Mouse (Mus musculus) midbrain, embryonic 10.5 days (tissue): ENCODE data around the gene Asprv1. TPM values are rescaled to one million over a fixed set of nuclear protein-coding genes. Genes with fewer than 3 reads are reported as not detected.

Source experiments
- DNase-seq: peaks from one replicate; pipeline ENCODE4 v3.0.0-alpha.2; 2017; ENCODE audit warnings: low spot score
- H3K27ac ChIP-seq: fragments of 300-500 bp; sonication (generic); replicated peaks from 2 replicates; pipeline ENCODE4 v1.5.1; 2016; ENCODE audit warnings: mild to moderate bottlenecking
- H3K27me3 ChIP-seq: fragments of 300-500 bp; sonication (generic); 2 replicates; pipeline ENCODE4 v1.6.1; 2016; ENCODE audit warnings: low read depth, mild to moderate bottlenecking; ENCODE audit not compliant: poor library complexity, severe bottlenecking
- H3K36me3 ChIP-seq: fragments of 300-500 bp; sonication (generic); 2 replicates; pipeline ENCODE4 v1.6.1; 2016; ENCODE audit warnings: mild to moderate bottlenecking, moderate library complexity
- H3K4me1 ChIP-seq: fragments of 300-500 bp; sonication (generic); 2 replicates; pipeline ENCODE4 v1.6.1; 2016
- H3K4me3 ChIP-seq: fragments of 300-500 bp; sonication (generic); 2 replicates; pipeline ENCODE4 v1.5.1; 2016; ENCODE audit warnings: mild to moderate bottlenecking, moderate library complexity
- H3K9me3 ChIP-seq: fragments of 300-500 bp; sonication (generic); replicated peaks from 2 replicates; pipeline ENCODE4 v1.6.1; 2016; ENCODE audit warnings: mild to moderate bottlenecking
- WGBS: fragments of 180-500 bp; shearing (Covaris S2); methylation state at CpG from one replicate; pipeline ENCODE4 v1.1.7; 2016; 5-methylcytosine and 5-hydroxymethylcytosine counted together
- polyA plus RNA-seq: library from polyadenylated mRNA; unstranded; fragments of >200 nt; fragmentation: Nextera tagmentation; extraction: Ambion mirVana; gene quantifications from 2 replicates; pipeline ENCODE4 v1.2.1, GENCODE M21; 2016

Asprv1 gene
- polyA plus RNA-seq, 1 experiment from 2014 or later, result 0.25 TPM

GRCm38 (mm10) chr6:86636495-86636894, 8.5 kb downstream of the Asprv1 start:
- 85% methylated on average over 2 of the region's 2 CpGs for WGBS
- no peak for DNase-seq
- Histone ChIP-seq H3K4me3 (no peak overlapping the region), H3K27me3 (no peaks in the 10 kb centered on the region), H3K9me3 (no peaks in the 10 kb centered on the region), H3K36me3 (no peaks in the 10 kb centered on the region), H3K27ac (no peak overlapping the region), H3K4me1 (no peaks in the 10 kb centered on the region)

GRCm38 (mm10) chr6:86637171-86637835, 9.3 kb downstream of the Asprv1 start:
- Histone ChIP-seq H3K9me3 (no peaks in the 10 kb centered on the region), H3K4me3 (no peak overlapping the region), H3K27ac (no peak overlapping the region), H3K4me1 (no peaks in the 10 kb centered on the region), H3K27me3 (no peaks in the 10 kb centered on the region), H3K36me3 (no peaks in the 10 kb centered on the region)
- 77% methylated on average over 4 of the region's 4 CpGs for WGBS
- no peak for DNase-seq

- no peak for DNase-seq
- Histone ChIP-seq H3K27me3 (no peaks in the 10 kb centered on the region), H3K27ac (no peak overlapping the region), H3K4me3 (no peak overlapping the region), H3K36me3 (no peaks in the 10 kb centered on the region), H3K4me1 (no peaks in the 10 kb centered on the region), H3K9me3 (no peaks in the 10 kb centered on the region)
- 78% methylated on average over 2 of the region's 2 CpGs for WGBS
Measured at GRCm38 (mm10) chr6:86637860-86638259, 9.9 kb downstream of the Asprv1 start.

- H3K4me1 ChIP-seq, result no peaks in the 10 kb centered on the region
- 35% methylated on average over 2 of the region's 2 CpGs for WGBS
- DNase-seq, result no peak
- no peak overlapping the region for H3K27ac ChIP-seq
- H3K27me3 ChIP-seq, result no peaks in the 10 kb centered on the region
- no peaks in the 10 kb centered on the region for H3K9me3 ChIP-seq
- H3K36me3 ChIP-seq, result no peaks in the 10 kb centered on the region
- H3K4me3 ChIP-seq, result no peak overlapping the region
Measured at GRCm38 (mm10) chr6:86638434-86638833, 10.5 kb downstream of the Asprv1 start.

GRCm38 (mm10) chr6:86639180-86640160, 11.5 kb downstream of the Asprv1 start:
- Histone ChIP-seq H3K4me1 (no peaks in the 10 kb centered on the region), H3K27me3 (no peaks in the 10 kb centered on the region), H3K4me3 (no peak overlapping the region), H3K27ac (no peak overlapping the region), H3K9me3 (no peaks in the 10 kb centered on the region), H3K36me3 (no peaks in the 10 kb centered on the region)
- no peak for DNase-seq
- 82% methylated on average over 18 of the region's 18 CpGs for WGBS

GRCm38 (mm10) chr6:86640161-86640560, 12.2 kb downstream of the Asprv1 start:
- H3K27me3 ChIP-seq, result no peaks in the 10 kb centered on the region
- no peak for DNase-seq
- no peaks in the 10 kb centered on the region for H3K9me3 ChIP-seq
- no peak overlapping the region for H3K27ac ChIP-seq
- H3K4me1 ChIP-seq, result no peaks in the 10 kb centered on the region
- no peak overlapping the region for H3K4me3 ChIP-seq
- 72% methylated on average over 3 of the region's 3 CpGs for whole genome bisulfite sequencing
- no peaks in the 10 kb centered on the region for H3K36me3 ChIP-seq

GRCm38 (mm10) chr6:86640776-86641175, 12.8 kb downstream of the Asprv1 start:
- Histone ChIP-seq H3K27ac (no peak overlapping the region), H3K9me3 (no peaks in the 10 kb centered on the region), H3K36me3 (no peaks in the 10 kb centered on the region), H3K4me3 (no peak overlapping the region), H3K4me1 (no peaks in the 10 kb centered on the region), H3K27me3 (no peaks in the 10 kb centered on the region)
- WGBS, result 88% methylated on average over 8 of the region's 8 CpGs
- no peak for DNase-seq

GRCm38 (mm10) chr6:86641716-86642115, 13.8 kb downstream of the Asprv1 start:
- DNase-seq, result no peak
- no peak overlapping the region for H3K4me3 ChIP-seq
- H3K27me3 ChIP-seq, result no peaks in the 10 kb centered on the region
- 67% methylated on average over 8 of the region's 8 CpGs for WGBS
- no peaks in the 10 kb centered on the region for H3K9me3 ChIP-seq
- H3K4me1 ChIP-seq, result no peaks in the 10 kb centered on the region
- H3K36me3 ChIP-seq, result no peaks in the 10 kb centered on the region
- no peak overlapping the region for H3K27ac ChIP-seq

GRCm38 (mm10) chr6:86644775-86645400, 16.9 kb downstream of the Asprv1 start:
- no peak overlapping the region for H3K4me3 ChIP-seq
- 87% methylated on average over 3 of the region's 3 CpGs for WGBS
- H3K36me3 ChIP-seq, result peaks cover 19% of the 10 kb centered on the region
- DNase-seq, result no peak
- H3K9me3 ChIP-seq, result no peaks in the 10 kb centered on the region
- no peak overlapping the region for H3K27ac ChIP-seq
- H3K27me3 ChIP-seq, result no peaks in the 10 kb centered on the region
- no peaks in the 10 kb centered on the region for H3K4me1 ChIP-seq

GRCm38 (mm10) chr6:86645551-86645950, 17.6 kb downstream of the Asprv1 start:
- 80% methylated on average over 4 of the region's 4 CpGs for WGBS
- Histone ChIP-seq H3K9me3 (no peaks in the 10 kb centered on the region), H3K4me3 (no peak overlapping the region), H3K27ac (no peak overlapping the region), H3K36me3 (peaks cover 26% of the 10 kb centered on the region), H3K27me3 (no peaks in the 10 kb centered on the region), H3K4me1 (no peaks in the 10 kb centered on the region)
- DNase-seq, result no peak

- no peaks in the 10 kb centered on the region for H3K9me3 ChIP-seq
- no peak for DNase-seq
- WGBS, result 80% methylated on average over 7 of the region's 7 CpGs
Measured at GRCm38 (mm10) chr6:86646143-86646542, 18.2 kb downstream of the Asprv1 start.

GRCm38 (mm10) chr6:86653026-86653425, 25.1 kb downstream of the Asprv1 start:
- H3K36me3 ChIP-seq, result peaks cover 55% of the 10 kb centered on the region
- no peaks in the 10 kb centered on the region for H3K4me1 ChIP-seq
- no peak for DNase-seq
- H3K27me3 ChIP-seq, result no peaks in the 10 kb centered on the region
- H3K27ac ChIP-seq, result no peak overlapping the region
- H3K4me3 ChIP-seq, result no peak overlapping the region
- 88% methylated on average over 6 of the region's 6 CpGs for WGBS
- no peaks in the 10 kb centered on the region for H3K9me3 ChIP-seq

More at GRCm38 (mm10) chr6:86646143-86646542, 18.2 kb downstream of the Asprv1 start:
- H3K27me3 ChIP-seq, result no peaks in the 10 kb centered on the region
- no peak overlapping the region for H3K27ac ChIP-seq
- no peaks in the 10 kb centered on the region for H3K4me1 ChIP-seq
- H3K36me3 ChIP-seq, result peaks cover 32% of the 10 kb centered on the region
- H3K4me3 ChIP-seq, result no peak overlapping the region
